Mouse (Mus musculus) gastrocnemius, adult 8-10 months (tissue): ENCODE results near the gene Ccser1. TPM values are rescaled to one million over a fixed set of nuclear protein-coding genes. Genes with fewer than 3 reads are reported as not detected.
"Not testable (repeated sequence)": the region's sequence is repeated elsewhere in the genome, so short reads cannot be mapped to it uniquely, and the experiment has no call there.

Source experiments
- DNase-seq, 2 experiments: peaks; one replicate each; pipeline ENCODE4 v3.0.0; 2022; ENCODE audit warnings: low spot score in 2 of 2
- total RNA-seq, 4 experiments: library from RNA; stranded (reverse); gene quantifications; 2 replicates each; pipeline ENCODE4 v1.2.4; 2022

The Ccser1 gene
- total RNA-seq, 4 experiments from 2014 or later, result 0.46 to 1.4 (median 0.80) TPM

DNA sequence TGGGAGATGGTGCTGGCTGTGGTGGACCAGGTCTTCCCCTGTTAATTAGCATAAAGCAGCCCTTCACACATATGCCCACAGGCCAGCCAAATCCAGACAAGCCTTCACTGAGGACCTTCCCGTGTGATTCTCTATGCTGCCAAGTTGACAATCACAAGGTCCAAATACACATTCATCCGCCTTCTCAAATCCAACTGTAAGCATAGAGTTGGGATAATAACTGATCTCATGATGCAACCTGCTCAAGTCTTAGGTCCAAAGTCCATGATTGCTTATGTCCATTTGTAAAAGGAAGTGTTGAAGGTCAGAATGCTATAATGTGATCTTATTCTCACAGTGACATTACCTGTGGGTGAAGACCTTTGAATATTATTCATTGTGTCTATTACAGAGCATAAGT is 43.4 kb downstream of the Ccser1 start:
- no peak for DNase-seq

DNA sequence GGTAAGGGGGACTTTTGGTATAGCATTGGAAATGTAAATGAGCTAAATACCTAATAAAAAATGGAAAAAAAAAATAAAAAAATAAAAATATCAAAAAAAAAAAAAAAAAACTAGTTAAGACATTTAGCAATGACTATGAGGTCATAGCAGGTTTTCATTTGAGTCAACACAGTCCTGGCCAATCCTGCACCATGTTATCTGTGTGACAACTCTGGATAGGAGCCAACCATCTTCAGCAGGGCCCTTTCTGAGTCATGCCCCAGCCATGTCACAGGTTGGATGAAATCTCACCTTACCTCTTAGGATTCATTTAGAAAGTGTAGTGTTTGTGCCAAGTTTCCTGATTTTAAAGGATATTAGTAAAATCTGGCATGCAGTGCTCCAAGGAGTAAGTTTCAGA is 45.2 kb downstream of the Ccser1 start:
- no peak for DNase-seq

DNA sequence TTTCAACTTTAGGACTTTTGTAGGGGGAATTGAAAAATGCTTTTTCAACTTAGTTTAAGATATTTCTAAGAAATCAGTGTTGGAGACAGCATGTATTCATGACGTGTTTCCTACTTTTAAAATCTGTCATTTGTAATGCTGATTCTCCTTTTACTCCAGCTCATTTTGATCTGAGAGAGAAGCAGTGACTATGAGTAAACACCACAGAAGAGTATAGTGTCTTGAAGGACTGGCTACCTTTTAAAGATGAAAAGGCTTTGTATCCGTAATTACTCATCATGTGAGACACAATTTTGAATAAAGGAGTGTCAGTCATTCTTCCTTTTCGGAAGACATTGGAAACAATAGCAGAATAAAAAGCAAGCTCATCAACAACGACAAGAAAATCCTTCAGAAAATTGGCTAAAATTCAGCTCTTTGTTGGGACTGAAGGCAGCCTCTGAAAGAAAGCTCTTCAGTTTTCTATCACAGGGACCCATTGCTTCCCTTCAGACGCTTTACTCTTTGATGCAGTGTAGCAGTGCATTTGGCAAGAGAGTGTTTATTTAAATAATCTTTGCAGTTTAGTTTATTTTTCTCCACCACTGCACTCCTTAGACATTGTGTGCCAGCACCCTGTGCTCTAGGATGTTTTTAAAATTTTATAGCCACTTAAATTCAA is 50.1 kb downstream of the Ccser1 start:
- no peak for DNase-seq

DNA sequence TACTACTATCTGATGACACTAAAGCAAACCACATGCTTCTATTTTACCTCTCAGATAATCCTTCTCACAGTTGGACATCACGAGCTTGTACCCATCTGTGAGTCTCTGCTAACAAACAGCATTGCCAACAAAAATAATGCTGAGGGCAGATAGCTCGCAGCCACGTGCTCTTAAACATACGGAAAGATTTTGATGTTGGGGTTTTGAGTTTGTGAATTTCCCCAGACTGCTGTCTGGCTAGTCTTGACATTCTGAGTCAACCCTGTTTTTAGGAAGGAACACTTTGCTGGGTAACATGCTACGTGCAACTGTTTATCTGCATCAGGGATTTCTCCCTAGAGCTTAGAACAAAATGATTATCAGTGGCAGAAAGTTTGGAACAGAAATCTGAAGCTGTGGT is 52.9 kb downstream of the Ccser1 start:
- no peak for DNase-seq

DNA sequence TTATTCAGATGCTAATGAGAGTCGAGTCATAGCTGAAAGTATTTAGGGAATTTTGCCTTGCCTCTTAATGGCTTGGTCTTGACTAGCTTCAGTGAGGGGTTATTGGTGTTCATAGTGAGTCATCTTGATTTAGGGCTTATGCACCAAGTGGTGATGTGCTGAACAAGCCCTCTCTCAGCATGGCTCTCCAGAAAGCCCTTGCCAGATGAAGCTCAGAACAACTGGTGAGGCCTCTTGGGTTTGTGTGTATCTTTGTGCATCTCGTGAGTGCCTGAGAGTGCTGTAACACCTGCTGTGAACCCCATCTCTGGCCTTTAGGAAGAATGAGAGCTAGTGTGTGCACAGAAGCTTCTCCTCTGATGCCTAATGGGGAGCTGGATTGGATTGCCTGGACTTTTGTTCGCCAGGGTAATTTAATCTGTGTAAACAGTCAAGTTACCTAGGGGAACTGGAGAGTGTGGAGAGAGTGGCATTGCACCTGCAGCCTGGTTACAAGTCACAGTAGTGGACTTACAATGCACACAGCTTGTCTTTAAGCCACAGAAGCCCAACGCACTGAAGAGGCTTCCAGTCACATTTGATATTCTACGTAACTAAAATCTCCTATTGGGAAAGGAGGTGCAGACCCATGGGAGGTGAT is 53.5 kb downstream of the Ccser1 start:
- no peak for DNase-seq

DNA sequence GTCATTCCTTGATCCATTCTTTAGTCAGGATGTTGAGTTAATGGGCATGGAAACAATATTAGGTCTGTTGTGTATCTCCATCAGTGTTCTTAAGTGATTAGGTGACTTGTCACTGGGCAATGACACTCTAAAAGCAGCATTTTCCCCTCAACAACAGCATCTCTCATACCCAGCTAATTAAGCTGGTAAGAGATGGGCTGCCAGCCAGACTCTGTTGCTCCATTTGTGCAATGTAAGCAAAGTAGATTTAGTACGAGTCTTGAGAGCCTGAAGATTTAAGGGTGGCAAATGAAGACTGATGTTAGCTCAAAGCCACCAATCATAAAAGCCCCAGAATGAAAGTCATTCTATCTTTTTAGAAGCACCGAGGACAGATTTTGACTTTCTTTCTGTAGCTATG is 60.5 kb downstream of the Ccser1 start:
- DNase-seq, result no peak

DNA sequence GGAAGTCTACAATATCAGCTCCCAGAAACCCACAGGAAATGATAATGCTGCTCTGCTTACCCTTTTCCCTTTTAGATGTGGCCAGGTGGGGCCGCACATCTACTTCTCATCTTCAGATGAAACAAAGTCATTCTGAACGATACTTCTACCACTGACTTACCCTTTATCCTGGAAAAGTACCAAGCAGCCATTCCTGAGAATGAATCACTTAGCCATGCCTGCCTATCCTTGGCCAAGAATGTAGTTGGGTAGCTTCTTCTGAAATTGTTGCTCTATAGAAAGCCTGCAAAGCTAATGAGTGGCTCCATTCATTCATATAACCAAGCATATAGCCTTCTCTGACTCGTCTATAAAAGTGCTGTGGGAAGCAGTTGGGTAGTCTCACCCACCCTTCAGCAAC is 62.4 kb downstream of the Ccser1 start:
- DNase-seq, result no peak

DNA sequence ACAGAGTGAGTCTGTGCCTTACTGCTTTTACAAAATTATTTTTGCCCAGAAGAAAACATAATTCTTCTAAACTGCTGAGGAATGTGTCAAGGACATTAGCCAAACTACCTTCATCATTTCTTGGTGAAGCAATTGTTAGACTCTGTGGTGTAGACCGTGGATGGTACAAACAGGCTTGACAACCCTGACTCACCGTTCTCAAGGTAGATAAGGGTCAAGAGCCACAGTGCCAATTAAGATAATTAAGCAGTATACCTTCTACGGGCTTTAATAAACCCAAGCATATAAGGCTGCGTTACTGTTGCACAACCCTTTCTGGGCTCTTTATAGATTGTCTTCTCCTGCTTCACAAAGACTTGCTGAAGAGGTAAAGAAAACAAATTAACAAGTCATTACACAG is 66.4 kb downstream of the Ccser1 start:
- no peak for DNase-seq

DNA sequence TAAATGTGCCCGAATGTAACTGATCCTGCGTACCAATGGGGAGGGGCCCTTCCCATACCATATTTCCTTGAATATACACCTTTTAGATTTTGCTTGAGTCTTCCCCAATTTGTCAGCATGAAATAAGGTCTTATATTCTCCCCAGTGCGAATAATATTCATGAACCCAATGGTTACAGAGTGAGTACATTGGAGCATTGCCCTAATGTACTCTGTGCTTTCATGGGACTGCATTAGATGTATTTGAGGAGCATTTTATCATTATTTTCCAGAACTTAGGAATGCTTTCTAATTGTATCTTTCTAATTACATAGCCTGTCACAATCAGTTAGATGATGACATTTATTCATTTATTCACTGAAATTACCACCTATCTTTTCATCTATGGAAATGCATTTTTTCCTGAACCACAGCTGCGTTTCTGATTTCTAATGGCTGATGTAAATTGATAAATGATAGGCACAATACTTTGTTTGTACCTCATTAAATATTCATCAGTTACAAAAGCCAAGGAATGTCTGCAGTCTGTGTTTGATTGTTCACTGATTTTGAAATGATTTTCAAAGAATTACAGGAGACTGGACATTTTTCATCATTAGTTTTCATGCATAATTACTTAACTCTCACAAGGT is 67.8 kb downstream of the Ccser1 start:
- no peak for DNase-seq

DNA sequence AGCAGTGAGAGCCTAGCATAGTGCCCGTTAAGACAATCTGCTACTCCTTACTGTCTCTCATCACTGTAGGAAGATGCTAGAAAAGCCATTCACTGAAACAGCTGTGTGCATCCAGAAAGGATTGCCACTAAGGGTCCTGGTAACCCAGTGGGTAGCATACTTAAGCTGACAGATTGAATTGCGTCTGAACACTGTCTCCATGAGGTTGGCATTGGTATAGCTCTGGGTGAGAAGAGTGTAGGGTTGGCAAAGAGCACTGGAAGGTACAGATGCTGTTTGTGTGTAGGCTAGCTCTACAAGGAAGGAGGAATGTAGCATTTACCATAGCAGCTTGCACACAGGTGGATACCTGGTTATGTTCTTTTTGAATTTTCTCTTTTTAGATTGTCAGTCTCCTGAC is 68.6 kb downstream of the Ccser1 start:
- DNase-seq, result no peak

DNA sequence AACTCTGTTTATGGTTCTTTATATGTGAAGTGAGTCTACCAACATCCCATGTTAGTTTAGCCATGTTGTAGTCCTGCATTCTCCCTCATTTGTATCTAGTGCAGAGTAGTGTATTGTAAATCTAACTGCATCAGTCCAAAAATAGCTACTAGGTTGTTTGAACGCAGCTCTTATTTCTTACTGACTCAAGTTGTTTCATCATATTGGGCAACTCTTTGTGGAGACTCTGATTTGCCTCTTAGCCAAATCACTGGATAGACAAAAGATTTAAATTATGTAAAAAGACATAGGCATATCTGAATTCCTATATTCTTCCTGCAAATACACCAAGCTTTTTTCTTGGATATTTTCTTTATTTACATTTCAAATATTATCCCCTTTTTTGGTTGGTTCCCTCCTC is 71.1 kb downstream of the Ccser1 start:
- no peak for DNase-seq

DNA sequence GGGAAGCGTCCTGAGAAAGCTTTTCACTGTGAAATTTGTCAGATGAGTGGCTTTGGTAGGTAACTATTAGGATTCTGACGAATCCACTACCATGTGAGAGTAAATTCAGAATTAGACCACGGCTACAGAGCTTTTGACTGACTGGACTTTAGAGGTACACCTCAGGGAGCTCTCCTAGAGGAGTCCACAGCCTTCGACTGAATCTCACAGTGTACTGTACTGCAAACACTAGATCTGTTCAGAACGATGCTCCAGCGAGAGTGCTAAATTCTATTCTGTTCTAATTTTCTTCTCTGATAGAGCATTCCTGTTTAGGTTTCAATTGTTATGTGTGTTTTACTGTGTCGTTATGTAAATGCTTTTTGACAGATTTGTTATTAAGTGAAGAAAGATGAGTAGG is 72.8 kb downstream of the Ccser1 start:
- DNase-seq, result no peak

DNA sequence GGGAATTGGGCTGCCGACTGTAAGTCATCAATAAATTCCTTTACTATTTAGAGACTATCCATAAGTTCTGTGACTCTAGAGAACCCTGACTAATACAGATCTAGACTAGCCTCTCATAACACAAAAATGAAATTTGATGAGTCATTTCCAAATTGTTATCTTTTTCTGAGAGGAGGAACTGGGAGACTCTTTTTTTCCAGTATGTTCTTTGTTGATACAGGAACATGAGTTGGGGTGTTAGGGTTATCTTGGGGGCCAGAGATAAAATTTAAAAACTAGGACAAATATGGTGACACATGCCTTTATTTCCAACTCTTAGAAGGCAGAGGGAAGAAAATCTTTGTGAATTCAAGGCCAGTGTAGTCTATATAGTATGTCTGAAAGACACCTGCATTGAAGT is 75.8 kb downstream of the Ccser1 start:
- DNase-seq, result not testable (repeated sequence)

DNA sequence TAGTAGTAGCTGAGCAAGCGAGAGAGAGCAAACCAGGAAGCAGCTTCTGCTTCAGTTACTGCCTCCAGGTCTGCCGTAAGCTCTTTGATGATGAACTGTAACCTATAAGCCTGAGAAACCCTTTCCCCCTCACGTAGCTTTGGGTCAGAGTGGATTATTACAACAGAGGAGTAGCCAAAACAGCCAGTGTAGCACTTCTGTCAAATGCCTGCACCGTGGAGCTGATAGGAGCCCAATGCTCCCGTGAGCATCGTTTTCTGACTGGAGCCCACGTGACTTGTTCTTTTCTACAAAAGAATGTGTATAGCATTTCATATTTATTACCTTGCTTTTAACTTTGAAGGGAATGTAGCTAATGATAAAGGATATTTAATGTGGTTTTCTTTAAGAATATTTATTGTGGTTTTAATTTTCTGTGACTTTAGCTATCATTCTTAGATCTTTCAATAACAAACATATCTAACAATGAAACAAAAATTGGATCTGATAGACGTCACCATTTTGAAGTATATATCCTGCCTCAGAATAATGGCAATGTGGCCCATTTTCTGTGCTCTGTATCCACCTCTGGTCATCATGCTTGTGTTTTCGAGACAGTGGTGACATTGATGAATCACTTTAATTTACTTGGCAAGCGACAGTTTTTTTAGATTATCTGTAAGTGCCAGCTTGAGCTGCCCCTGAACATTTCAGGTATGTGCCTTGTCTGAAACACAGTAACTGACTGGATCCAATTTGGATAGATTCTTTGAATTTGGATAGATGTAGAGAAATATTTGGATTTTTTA is 78.9 kb downstream of the Ccser1 start:
- no peak for DNase-seq

DNA sequence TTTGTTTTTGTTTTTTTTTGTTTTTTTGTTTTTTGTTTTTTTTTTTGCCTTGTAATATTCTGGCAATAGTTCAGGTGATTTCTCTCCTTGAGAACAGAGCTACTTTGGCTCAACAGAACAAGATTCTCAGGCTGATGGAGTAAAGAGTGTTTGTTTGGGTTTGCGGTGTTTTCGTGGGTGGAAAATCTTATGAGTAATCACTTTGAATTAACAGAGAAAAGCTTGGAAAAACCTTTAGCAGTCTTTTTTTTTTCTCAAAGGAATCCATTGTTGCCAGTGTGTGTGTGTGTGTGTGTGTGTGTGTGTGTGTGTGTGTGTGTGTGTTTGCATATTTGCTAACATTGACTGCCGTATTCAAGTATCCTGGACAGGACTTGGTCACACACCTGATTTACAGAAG is 81.3 kb downstream of the Ccser1 start:
- DNase-seq, result no peak

DNA sequence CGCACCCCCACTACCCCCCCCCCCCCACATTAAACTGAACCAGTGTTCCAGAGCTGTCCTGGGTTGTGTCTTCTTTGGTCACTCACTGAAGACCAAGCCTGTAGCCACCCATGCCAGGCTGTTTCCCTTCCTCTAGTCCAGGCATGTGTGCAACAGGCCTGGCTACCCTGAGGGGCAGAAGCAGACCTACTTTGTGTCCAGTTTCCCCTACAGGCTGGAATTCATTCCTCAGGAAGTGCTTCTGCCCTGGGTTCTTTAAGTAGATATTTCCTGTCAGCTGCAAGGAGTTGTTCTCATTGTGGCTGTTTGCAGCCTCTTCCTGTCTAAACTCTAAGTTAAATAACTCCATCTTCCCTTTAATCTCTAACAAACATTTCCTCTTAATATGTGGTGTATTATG is 82.3 kb downstream of the Ccser1 start:
- DNase-seq, result no peak

DNA sequence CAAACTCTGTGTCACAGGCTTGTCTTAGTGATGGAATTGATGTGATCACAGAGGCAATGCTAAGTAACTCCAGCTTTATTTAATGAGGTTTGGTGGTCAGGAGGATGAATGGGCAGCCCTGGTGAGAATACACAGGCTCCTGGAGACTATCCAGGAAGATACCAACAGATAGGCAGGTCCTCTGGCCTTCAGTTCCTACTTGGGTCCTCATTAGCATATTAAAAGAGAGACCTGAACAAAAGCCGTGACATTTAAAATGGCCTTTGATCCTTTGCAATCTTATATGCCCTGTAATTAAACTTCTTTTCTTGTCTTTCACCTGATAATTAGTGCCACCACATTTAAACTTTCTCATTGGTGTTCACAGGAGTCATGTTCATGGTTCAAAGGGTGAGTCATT is 83.2 kb downstream of the Ccser1 start:
- no peak for DNase-seq

DNA sequence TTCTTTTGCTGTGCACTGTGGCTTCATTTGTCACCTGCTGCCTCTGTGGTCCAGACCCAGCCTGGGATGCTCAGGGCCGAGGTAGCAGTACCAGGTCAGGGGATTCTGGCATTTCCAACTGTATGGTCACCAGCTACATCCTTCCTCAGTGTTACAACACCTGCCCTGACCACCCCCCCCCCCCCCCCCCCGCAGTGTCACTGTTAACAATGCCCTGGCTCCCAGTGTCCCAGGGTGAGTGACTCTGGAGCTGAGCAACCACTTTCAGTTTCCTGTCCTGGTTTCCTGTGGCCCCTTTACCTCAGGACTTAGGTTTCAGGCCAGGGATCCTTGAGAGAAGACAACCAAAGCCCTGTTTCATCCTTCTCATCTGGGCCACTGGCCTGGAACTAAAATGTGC is 90.9 kb downstream of the Ccser1 start:
- DNase-seq, result no peak

DNA sequence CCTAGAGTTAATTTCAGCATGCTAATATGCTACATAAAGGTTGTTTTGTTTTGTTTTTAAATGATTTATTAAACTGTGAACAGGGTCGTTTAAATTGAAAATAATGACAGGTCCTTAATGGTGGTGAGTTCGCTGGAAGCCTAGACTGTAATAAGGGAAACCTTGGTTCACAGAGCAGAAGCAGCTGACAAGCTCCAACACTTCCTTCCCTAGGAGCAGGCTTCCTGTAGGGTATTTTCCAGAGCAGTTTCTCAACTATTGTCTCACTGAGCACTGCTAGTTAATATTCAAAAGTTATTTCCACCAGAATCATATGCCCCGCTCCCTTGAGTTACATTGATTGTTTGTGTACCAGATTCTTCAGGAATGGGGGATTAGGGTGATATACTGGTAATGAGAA is 93.3 kb downstream of the Ccser1 start:
- no peak for DNase-seq

DNA sequence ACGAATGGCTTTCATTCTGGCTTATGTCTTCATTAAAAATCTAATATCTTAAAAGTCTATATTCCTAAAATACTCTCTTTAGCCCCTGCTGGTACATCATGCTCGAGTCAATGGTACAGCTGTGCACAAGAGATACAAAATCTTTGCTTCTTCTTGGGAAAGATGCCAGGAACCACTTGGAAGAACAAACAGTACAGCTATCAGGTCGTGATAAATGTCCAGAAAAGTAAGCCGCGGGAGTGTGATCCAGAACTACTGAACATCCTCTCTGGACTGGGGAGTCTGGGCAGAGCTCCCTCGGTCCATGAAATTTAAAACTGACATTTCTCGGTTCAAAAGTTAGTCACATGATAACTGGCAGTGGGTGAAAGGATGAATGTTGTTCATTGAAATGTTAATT is 99.4 kb downstream of the Ccser1 start:
- DNase-seq, result no peak

DNA sequence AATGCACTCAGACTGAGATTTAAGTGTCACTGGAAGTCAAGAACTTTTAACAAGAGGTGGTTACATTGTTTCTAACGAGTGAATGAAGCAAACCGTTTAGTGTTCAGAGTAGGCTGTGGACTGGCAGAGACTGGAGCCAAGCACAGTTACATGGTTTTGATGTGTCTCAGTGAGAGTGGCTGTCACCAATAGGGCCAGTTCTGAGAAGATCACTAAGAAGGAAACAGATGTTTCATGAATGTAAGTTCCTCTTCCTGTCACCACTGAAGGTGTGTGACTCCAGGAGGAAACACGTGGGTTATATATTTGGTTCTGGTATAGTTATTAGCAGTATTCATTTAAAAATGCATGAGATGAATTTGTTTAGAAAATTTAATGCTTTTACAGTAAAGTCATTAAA is 112.8 kb downstream of the Ccser1 start:
- no peak for DNase-seq

DNA sequence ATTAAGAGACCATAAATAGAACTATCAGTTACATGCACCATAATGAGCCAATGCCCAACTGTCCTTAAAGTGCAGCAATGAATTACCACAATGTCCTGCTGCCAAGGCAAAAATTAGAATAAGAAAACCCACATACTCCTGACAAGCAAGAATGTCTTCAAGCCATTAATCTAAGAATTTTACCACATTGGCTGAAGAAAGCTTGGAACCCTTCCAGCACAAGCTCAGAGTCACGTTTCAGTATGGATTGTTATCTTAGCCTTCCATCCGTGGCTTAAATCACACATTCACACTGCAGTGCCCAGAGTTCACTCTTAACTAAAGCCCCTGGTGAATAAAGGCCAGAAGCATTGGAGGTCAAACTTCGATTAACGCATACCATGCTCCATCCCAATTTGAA is 115.4 kb downstream of the Ccser1 start:
- no peak for DNase-seq
